Mouse (Mus musculus) midbrain, embryonic 10.5 days (tissue): ENCODE measurements around the gene Gabrd. TPM values are rescaled to one million over a fixed set of nuclear protein-coding genes. Genes with fewer than 3 reads are reported as not detected.
"Not testable (repeated sequence)": the region's sequence is repeated elsewhere in the genome, so short reads cannot be mapped to it uniquely, and the experiment has no call there.

Experiments used
- DNase-seq: peaks from one replicate; pipeline ENCODE4 v3.0.0-alpha.2; 2017; ENCODE audit warnings: low spot score
- H3K27ac ChIP-seq: fragments of 300-500 bp; sonication (generic); replicated peaks from 2 replicates; pipeline ENCODE4 v1.5.1; 2016; ENCODE audit warnings: mild to moderate bottlenecking
- H3K27me3 ChIP-seq: fragments of 300-500 bp; sonication (generic); 2 replicates; pipeline ENCODE4 v1.6.1; 2016; ENCODE audit warnings: low read depth, mild to moderate bottlenecking; ENCODE audit not compliant: poor library complexity, severe bottlenecking
- H3K36me3 ChIP-seq: fragments of 300-500 bp; sonication (generic); 2 replicates; pipeline ENCODE4 v1.6.1; 2016; ENCODE audit warnings: mild to moderate bottlenecking, moderate library complexity
- H3K4me1 ChIP-seq: fragments of 300-500 bp; sonication (generic); 2 replicates; pipeline ENCODE4 v1.6.1; 2016
- H3K4me3 ChIP-seq: fragments of 300-500 bp; sonication (generic); 2 replicates; pipeline ENCODE4 v1.5.1; 2016; ENCODE audit warnings: mild to moderate bottlenecking, moderate library complexity
- H3K9me3 ChIP-seq: fragments of 300-500 bp; sonication (generic); replicated peaks from 2 replicates; pipeline ENCODE4 v1.6.1; 2016; ENCODE audit warnings: mild to moderate bottlenecking
- WGBS: fragments of 180-500 bp; shearing (Covaris S2); methylation state at CpG from one replicate; pipeline ENCODE4 v1.1.7; 2016; 5-methylcytosine and 5-hydroxymethylcytosine counted together
- polyA plus RNA-seq: library from polyadenylated mRNA; unstranded; fragments of >200 nt; fragmentation: Nextera tagmentation; extraction: Ambion mirVana; gene quantifications from 2 replicates; pipeline ENCODE4 v1.2.1, GENCODE M21; 2016

Gene Gabrd
- polyA plus RNA-seq, result not detected in 2 replicates

GRCm38 (mm10) chr4:155397511-155398221 is at the start of gene Gabrd:
TSS of gene Gabrd (minus strand) at chr4:155398112.
- Histone ChIP-seq H3K4me3 (peak within 1 kb of the TSS; percentile 51), H3K27me3 (peaks cover 58% of the 10 kb centered on the region), H3K9me3 (no peaks in the 10 kb centered on the region), H3K4me1 (peaks cover 13% of the 10 kb centered on the region), H3K36me3 (no peaks in the 10 kb centered on the region), H3K27ac (no peak within 1 kb of the TSS)
- under 1% methylated on average over 57 of the region's 57 CpGs for WGBS
- DNase-seq, result peak; percentile 62

DNA sequence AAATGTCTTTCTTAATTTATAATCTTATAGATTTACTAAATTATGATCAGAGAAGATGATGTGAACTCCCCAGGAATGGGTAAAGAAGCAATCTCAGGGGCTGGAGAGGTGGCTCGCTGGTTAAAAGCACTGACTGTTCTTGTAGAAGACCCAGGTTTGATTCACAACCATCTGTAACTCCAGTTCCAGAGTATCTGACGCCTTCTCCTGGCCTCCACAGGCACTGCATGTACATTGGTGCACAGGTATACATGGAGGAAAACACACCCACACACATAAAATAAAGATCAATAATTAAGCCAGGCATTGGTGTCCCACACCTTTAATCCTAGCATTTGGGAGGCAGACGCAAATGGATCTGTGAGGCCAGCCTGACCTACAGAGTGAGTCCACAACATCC is 44.9 kb upstream of the Gabrd start:
- 71% methylated on average over 3 of the region's 3 CpGs for WGBS
- no peak overlapping the region for H3K27ac ChIP-seq
- no peak for DNase-seq
- no peaks in the 10 kb centered on the region for H3K9me3 ChIP-seq
- H3K4me3 ChIP-seq, result no peak overlapping the region
- no peaks in the 10 kb centered on the region for H3K4me1 ChIP-seq
- H3K27me3 ChIP-seq, result no peaks in the 10 kb centered on the region
- H3K36me3 ChIP-seq, result no peaks in the 10 kb centered on the region

DNA sequence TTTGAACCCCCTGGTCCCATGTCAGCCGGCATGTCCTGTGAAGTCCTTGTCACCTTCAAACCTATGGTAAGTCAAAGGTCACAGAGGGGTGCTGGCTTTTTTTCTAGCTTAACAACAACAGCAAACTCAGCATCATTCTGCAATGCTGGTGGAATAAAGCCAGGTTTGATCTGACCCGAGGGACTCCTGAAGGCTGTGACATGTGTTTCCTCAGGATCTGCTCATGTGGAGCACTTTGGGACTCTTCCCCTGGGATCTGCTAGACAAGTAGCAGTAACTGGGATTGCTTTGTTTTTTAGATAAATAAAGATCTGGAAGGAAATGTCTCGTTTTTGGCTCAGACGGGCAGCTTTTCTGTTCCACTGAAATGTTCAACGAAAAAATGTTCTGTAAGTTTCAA is 36.1 kb upstream of the Gabrd start:
- Histone ChIP-seq H3K27ac (no peak overlapping the region), H3K36me3 (0 out of 2 replicates have a peak, but pooled peaks cover 3% of the 10 kb centered on the region), H3K27me3 (no peaks in the 10 kb centered on the region), H3K9me3 (0 out of 2 replicates have a peak, but pooled peaks cover 3% of the 10 kb centered on the region), H3K4me1 (no peaks in the 10 kb centered on the region), H3K4me3 (no peak overlapping the region)
- DNase-seq, result no peak
- WGBS, result 86% methylated on average over 5 of the region's 5 CpGs

DNA sequence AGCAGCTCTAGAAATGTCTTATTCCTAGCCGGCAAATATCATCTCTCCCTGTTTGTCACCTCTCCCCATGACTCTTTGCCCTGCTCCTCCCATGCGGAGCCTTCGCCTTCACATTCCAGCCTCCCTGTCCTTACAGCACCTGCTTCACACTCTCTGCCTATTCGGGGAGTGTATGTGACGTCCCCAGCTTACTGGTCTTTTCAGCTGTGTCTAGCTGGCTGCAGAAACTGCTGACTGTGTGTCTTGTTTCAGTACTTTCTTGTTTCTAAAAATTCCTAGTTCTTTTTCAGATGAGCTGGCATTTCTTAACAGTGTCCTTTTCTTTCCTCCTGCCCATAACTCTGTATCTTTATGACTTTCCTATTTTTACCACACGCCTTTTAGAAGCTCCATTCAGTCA is 34.4 kb upstream of the Gabrd start:
- Histone ChIP-seq H3K9me3 (0 out of 2 replicates have a peak, but pooled peaks cover 3% of the 10 kb centered on the region), H3K4me1 (no peaks in the 10 kb centered on the region), H3K27ac (no peak overlapping the region), H3K4me3 (no peak overlapping the region), H3K36me3 (0 out of 2 replicates have a peak, but pooled peaks cover 3% of the 10 kb centered on the region), H3K27me3 (no peaks in the 10 kb centered on the region)
- 88% methylated on average over 6 of the region's 6 CpGs for WGBS
- DNase-seq, result no peak

DNA sequence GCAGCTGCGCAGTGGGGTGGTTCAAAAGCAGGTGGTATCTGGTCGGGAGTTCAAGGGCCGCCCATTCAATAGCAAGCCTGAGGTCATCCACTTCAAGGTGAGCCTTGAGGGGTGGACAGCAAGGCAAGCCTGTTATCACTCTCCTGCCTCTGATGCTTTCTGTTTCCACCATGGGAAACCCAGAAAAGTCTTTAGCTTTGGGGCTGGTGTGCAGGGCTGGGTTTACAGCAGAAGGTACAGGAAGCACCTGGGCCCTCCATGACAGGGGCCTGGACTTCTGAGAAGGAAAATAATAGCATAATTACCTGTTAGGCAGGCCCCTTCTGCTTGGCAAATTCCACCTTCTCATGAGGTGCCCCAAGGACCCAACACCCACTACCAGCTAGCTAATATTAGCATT is 31.3 kb upstream of the Gabrd start:
- 94% methylated on average over 3 of the region's 3 CpGs for WGBS
- Histone ChIP-seq H3K4me1 (no peaks in the 10 kb centered on the region), H3K4me3 (no peak overlapping the region), H3K27ac (no peak overlapping the region), H3K27me3 (no peaks in the 10 kb centered on the region), H3K9me3 (0 out of 2 replicates have a peak, but pooled peaks cover 3% of the 10 kb centered on the region), H3K36me3 (0 out of 2 replicates have a peak, but pooled peaks cover 3% of the 10 kb centered on the region)
- DNase-seq, result no peak

GRCm38 (mm10) chr4:155428442-155428841 is 30.5 kb upstream of the Gabrd start:
- 0 out of 2 replicates have a peak, but pooled peaks cover 3% of the 10 kb centered on the region for H3K9me3 ChIP-seq
- no peak overlapping the region for H3K4me3 ChIP-seq
- H3K27me3 ChIP-seq, result no peaks in the 10 kb centered on the region
- DNase-seq, result no peak
- no peaks in the 10 kb centered on the region for H3K4me1 ChIP-seq
- H3K36me3 ChIP-seq, result 0 out of 2 replicates have a peak, but pooled peaks cover 3% of the 10 kb centered on the region
- H3K27ac ChIP-seq, result no peak overlapping the region

GRCm38 (mm10) chr4:155426272-155426671 is 28.4 kb upstream of the Gabrd start:
- Histone ChIP-seq H3K27ac (no peak overlapping the region), H3K36me3 (peaks cover 5% of the 10 kb centered on the region; the same call in 1 of the 2 replicates), H3K4me1 (no peaks in the 10 kb centered on the region), H3K9me3 (0 out of 2 replicates have a peak, but pooled peaks cover 3% of the 10 kb centered on the region), H3K4me3 (no peak overlapping the region), H3K27me3 (no peaks in the 10 kb centered on the region)
- no peak for DNase-seq
- 89% methylated on average over 6 of the region's 6 CpGs for WGBS

- WGBS, result 88% methylated on average over 5 of the region's 5 CpGs
- Histone ChIP-seq H3K27ac (no peak overlapping the region), H3K9me3 (no peaks in the 10 kb centered on the region), H3K27me3 (no peaks in the 10 kb centered on the region), H3K4me3 (no peak overlapping the region), H3K36me3 (peaks cover 23% of the 10 kb centered on the region), H3K4me1 (no peaks in the 10 kb centered on the region)
- DNase-seq, result no peak
These were observed 26.1 kb upstream of the Gabrd start for GRCm38 (mm10) chr4:155423988-155424387.

GRCm38 (mm10) chr4:155421412-155422370 is 23.8 kb upstream of the Gabrd start:
- WGBS, result 84% methylated on average over 22 of the region's 30 CpGs
- H3K36me3 ChIP-seq, result peaks cover 28% of the 10 kb centered on the region
- not testable (repeated sequence) for H3K4me1 ChIP-seq, H3K27me3 ChIP-seq, H3K9me3 ChIP-seq, DNase-seq, H3K27ac ChIP-seq, H3K4me3 ChIP-seq

DNA sequence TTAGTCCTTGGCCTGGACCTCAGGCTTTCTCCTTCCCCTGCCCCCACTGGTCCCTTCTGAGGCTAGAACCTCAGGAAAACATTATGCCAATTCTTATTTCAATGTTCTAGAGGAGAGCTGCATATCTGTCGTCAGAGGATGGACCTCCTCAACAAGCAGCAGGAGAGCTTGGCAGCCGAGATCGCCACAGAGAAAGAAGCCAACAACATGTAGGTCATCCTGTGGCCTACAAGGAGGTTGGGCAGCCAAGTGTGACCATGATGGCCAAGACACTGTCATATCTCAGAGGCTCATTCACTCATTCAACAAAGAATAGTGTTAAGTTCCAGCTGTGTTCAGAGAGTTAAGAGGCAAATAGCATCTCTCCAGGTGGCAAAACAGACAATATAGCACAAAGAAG is 22.2 kb upstream of the Gabrd start:
- no peaks in the 10 kb centered on the region for H3K4me1 ChIP-seq
- H3K27me3 ChIP-seq, result no peaks in the 10 kb centered on the region
- no peak for DNase-seq
- no peak overlapping the region for H3K4me3 ChIP-seq
- WGBS, result 91% methylated on average over 3 of the region's 3 CpGs
- no peak overlapping the region for H3K27ac ChIP-seq
- no peaks in the 10 kb centered on the region for H3K9me3 ChIP-seq
- peaks cover 28% of the 10 kb centered on the region for H3K36me3 ChIP-seq

DNA sequence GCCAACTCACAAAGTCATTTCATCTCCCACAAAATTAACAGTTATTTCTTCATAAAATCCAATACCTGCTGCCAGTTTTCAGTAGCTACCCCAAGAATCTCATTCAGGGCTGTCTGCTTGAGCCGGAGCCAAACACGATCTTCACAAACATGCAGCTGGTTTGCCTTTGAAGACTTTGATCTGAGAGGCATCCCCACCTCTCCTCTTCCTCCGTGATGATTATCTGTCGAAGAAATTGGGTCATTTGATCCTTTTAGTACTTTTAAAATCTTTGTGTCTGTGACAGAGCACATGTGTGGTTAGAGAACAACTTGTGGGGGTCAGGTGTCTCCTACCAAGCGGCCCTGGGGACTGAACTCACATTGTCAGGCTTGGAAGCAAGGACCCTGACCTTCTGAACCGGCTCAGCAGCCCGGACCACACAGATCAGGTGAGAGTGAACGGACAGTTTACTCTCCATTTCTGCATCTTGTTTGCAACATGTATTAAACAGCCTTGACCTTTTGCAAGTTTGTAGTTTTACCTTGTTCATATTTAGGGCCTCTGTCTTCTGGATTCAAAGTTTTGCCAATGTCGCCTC is 16.8 kb upstream of the Gabrd start:
- Histone ChIP-seq H3K9me3 (no peaks in the 10 kb centered on the region), H3K36me3 (peaks cover 12% of the 10 kb centered on the region), H3K4me3 (no peak overlapping the region), H3K27me3 (no peaks in the 10 kb centered on the region), H3K4me1 (peaks cover 10% of the 10 kb centered on the region), H3K27ac (no peak overlapping the region)
- 84% methylated on average over 9 of the region's 9 CpGs for WGBS
- no peak for DNase-seq

DNA sequence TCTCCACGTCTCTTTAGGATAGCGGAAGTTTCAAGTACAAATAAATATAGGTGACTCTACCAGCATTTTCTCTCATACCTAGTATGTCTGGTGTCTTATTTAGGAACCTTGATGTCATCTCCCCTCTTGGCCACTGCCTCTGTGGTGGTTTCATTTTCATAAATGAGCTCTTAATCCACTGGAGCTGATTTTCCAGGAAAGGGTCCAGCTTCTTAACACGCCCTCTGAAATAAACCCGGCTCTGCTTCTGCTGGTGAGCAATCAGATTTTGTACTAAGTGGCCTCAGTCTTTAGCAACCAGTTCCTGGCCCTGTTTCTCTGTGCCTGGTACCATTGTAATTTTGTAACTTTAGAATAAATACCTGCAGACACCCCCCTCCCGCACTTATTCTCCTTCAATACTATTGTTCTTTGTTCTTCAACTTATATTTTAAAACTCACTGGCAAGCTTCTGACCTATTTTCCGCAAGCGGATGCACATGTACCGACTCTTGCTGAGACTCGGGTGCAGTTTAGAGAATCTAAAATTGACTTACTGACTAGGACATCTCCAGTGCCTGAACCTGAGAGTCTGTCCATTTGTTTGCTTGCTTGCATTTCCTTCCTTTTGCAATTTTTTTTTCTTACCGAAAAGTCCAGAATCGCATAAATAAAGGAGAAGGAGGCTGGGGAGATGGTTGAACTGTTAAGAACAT is 15.9 kb upstream of the Gabrd start:
- no peaks in the 10 kb centered on the region for H3K9me3 ChIP-seq
- H3K4me3 ChIP-seq, result no peak overlapping the region
- H3K27ac ChIP-seq, result no peak overlapping the region
- H3K27me3 ChIP-seq, result no peaks in the 10 kb centered on the region
- 93% methylated on average over 11 of the region's 11 CpGs for WGBS
- DNase-seq, result no peak
- H3K4me1 ChIP-seq, result peaks cover 16% of the 10 kb centered on the region
- H3K36me3 ChIP-seq, result peaks cover 4% of the 10 kb centered on the region
